Mouse (Mus musculus) hindbrain, postnatal 0 days (tissue): ENCODE measurements around the gene Sod1. TPM values are rescaled to one million over a fixed set of nuclear protein-coding genes. Genes with fewer than 3 reads are reported as not detected.
"Not testable (repeated sequence)": the region's sequence is repeated elsewhere in the genome, so short reads cannot be mapped to it uniquely, and the experiment has no call there.

Source experiments
- ATAC-seq: fragments of 200-750 bp; cut with Nextera tagmentation; 2 replicates; pipeline ENCODE4 v1.8.0; 2017; ENCODE audit warnings: mild to moderate bottlenecking, moderate TSS enrichment, moderate library complexity
- DNase-seq: peaks from one replicate; pipeline ENCODE4 v3.0.0-alpha.2; 2015; ENCODE audit warnings: low spot score
- H3K27ac ChIP-seq: fragments of 300-500 bp; sonication (generic); 2 replicates; pipeline ENCODE4 v1.5.1; 2014; ENCODE audit warnings: mild to moderate bottlenecking
- H3K27me3 ChIP-seq: fragments of 300-500 bp; sonication (generic); 2 replicates; pipeline ENCODE4 v1.6.1; 2014; ENCODE audit warnings: low read length, mixed read lengths; ENCODE audit not compliant: insufficient read depth
- H3K36me3 ChIP-seq: fragments of 300-500 bp; sonication (generic); 2 replicates; pipeline ENCODE4 v1.6.1; 2014; ENCODE audit warnings: low read length, mixed read lengths; ENCODE audit not compliant: insufficient read depth
- H3K4me1 ChIP-seq: fragments of 300-500 bp; sonication (generic); 2 replicates; pipeline ENCODE4 v1.6.1; 2014; ENCODE audit warnings: antibody characterized with exemption, low read length, mixed read lengths; ENCODE audit not compliant: insufficient read depth
- H3K4me2 ChIP-seq: fragments of 300-500 bp; sonication (generic); 2 replicates; pipeline ENCODE4 v1.6.1; 2014; ENCODE audit warnings: low read depth, mild to moderate bottlenecking, low read length, moderate library complexity, mixed read lengths
- H3K4me3 ChIP-seq: fragments of 300-500 bp; sonication (generic); 2 replicates; pipeline ENCODE4 v1.5.1; 2014; ENCODE audit warnings: low read length
- H3K9ac ChIP-seq: fragments of 300-500 bp; sonication (generic); replicated peaks from 2 replicates; pipeline ENCODE4 v1.6.1; 2014; ENCODE audit warnings: mild to moderate bottlenecking, low read length, moderate library complexity, mixed read lengths
- H3K9me3 ChIP-seq: fragments of 300-500 bp; sonication (generic); 2 replicates; pipeline ENCODE4 v1.6.1; 2016; ENCODE audit warnings: low read length, mixed read lengths
- CTCF ChIP-seq: IDR thresholded peaks from 2 replicates; pipeline ENCODE4 v1.5.1; 2016; ENCODE audit warnings: antibody characterized with exemption, control low read depth, low read depth
- WGBS: fragments of 180-500 bp; shearing (Covaris S2); extraction: QIAGEN DNeasy Blood & Tissue Kit; methylation state at CpG from one replicate; pipeline ENCODE4 v1.1.7; 2014; 5-methylcytosine and 5-hydroxymethylcytosine counted together
- polyA plus RNA-seq: library from polyadenylated mRNA; unstranded; fragments of >200 nt; fragmentation: Nextera tagmentation; extraction: Ambion mirVana; gene quantifications from 2 replicates; pipeline ENCODE4 v1.2.1, GENCODE M21; 2015
- total RNA-seq: library from RNA; depleted of rRNA; stranded (reverse); fragments of >200 nt; gene quantifications from 2 replicates; pipeline ENCODE4 v1.2.3, GENCODE M21; 2014

Gene Sod1
- total and polyA plus RNA-seq, 2 experiments from 2014 or later: 185 to 1,323 TPM

DNA sequence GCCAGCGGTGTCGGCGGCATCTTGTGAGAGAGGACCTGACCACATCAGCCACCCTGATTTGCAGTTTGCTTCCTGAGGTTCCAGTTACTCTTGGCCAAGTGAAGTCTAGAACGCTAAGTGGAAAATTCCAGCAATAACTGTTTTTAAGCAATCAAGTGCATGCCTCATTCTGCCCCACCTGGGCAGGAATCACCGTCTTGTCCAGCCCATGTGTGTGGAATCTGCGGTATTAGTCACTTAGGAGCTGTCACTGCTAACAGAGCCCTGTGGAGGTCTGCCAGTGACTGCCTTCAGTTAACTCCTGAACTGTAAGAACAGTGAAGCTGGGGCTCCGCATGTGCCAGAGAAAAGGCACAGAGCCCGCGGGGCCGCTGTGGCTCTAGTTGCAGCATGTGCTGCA is 9.8 kb upstream of the Sod1 start:
- Histone ChIP-seq H3K27ac (no peak overlapping the region), H3K4me2 (no peak overlapping the region), H3K9ac (no peak overlapping the region), H3K27me3 (no peaks in the 10 kb centered on the region), H3K36me3 (no peaks in the 10 kb centered on the region), H3K4me3 (no peak overlapping the region), H3K9me3 (no peaks in the 10 kb centered on the region), H3K4me1 (no peaks in the 10 kb centered on the region)
- no peak for ATAC-seq
- DNase-seq: no peak
- 79% methylated on average over 10 of the region's 10 CpGs for WGBS
- no peak for TF ChIP-seq CTCF

- no peaks in the 10 kb centered on the region for H3K9me3 ChIP-seq
- no peak for TF ChIP-seq CTCF
- ATAC-seq (no peak), DNase-seq (no peak)
- H3K27ac ChIP-seq: no peak overlapping the region
- H3K4me3 ChIP-seq: no peak overlapping the region
- H3K4me2 ChIP-seq: no peak overlapping the region
- H3K27me3 ChIP-seq: no peaks in the 10 kb centered on the region
- no peak overlapping the region for H3K9ac ChIP-seq
- H3K36me3 ChIP-seq: no peaks in the 10 kb centered on the region
- H3K4me1 ChIP-seq: no peaks in the 10 kb centered on the region
- WGBS: 89% methylated on average over 8 of the region's 8 CpGs
Measured at GRCm38 (mm10) chr16:90211767-90212166, 8.8 kb upstream of the Sod1 start.

DNA sequence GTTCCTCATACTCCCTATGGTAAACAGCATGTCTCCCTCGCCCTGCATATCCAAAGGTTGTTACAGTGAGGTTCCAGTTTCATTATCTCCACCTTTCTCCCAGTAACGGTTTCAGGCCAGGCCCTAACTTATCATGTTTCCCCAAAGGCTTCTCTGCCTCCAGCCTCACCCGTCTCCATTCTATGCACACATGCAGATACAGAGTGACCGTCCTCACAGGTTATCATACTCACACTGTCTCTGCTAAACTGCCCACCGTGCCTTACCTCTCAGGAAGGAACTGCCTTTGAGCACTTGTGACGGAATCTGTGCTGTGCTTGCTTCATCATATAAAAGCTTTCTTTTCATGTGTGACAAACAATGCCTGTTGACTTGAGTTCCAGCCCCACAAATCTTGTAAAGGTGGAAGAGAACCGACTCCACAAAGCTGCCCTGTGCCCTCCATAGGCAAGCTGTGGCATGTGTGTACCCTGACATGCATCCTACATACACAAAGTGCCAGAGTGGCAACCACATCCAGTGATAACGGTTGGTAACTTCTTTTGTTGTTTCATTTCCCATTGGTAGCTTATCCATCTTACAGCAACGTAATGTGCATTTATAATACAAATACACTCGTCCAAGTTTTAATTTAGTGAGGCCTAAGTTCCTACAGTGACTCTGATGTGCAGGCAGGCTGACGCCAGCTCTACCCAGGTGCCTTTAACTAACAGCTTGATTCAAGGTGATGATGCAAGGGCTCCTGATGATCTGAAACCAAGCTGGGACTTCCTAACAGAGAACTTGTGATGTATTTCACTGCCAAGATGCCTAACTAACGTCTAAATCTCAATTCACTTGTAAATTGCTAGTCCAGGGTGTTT is 6.8 kb upstream of the Sod1 start:
- Histone ChIP-seq H3K36me3 (no peaks in the 10 kb centered on the region), H3K9ac (no peak overlapping the region), H3K4me2 (no peak overlapping the region), H3K4me3 (no peak overlapping the region), H3K27ac (no peak overlapping the region), H3K4me1 (no peaks in the 10 kb centered on the region), H3K27me3 (no peaks in the 10 kb centered on the region), H3K9me3 (no peaks in the 10 kb centered on the region)
- DNase-seq: no peak
- 81% methylated on average over 12 of the region's 12 CpGs for WGBS
- TF ChIP-seq CTCF: no peak
- no peak for ATAC-seq

DNA sequence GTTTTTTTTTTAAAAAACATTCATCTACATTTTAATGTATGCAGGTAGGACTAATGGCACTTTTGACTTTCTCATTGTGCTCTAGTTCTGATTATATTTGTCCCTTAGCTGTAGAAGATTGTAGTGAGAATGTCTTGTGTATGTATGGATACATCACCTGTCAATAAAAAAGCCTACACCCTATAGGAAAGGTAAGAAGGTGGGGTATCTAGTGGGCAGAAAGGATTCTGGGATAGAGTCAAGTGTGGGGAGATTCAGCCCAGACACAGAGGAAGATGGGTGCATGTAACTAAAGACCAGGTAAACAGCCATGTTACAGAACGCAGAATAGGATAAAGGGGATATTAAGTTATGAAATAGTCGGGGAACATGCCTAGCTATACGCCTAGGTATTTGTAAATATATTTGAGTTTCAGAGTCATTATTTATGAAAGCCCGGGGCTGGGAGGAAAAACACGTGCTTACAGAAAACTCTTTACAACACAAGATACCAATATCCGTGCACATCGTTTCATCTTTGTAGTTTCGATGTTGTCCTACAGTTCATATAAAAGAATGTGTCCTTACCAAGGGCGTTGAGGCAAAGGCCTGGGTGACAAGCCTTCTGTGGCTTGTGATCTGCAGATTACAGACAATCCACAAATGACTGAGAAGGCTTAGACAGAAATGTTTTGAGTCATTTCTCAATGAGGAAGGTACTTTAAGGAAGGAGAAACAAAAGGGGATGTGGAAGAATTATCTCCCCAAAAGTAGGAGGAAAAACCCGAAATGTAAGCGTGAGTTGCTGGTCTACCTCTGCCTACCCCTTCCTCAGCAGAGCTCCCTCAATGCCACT is 5.6 kb upstream of the Sod1 start:
- Histone ChIP-seq H3K9ac (no peak overlapping the region), H3K36me3 (no peaks in the 10 kb centered on the region), H3K4me2 (no peak overlapping the region), H3K27me3 (no peaks in the 10 kb centered on the region), H3K4me3 (no peak overlapping the region), H3K27ac (no peak overlapping the region), H3K9me3 (no peaks in the 10 kb centered on the region), H3K4me1 (no peaks in the 10 kb centered on the region)
- WGBS: 94% methylated on average over 11 of the region's 11 CpGs
- DNase-seq (no peak), ATAC-seq (no peak)
- TF ChIP-seq CTCF: no peak

GRCm38 (mm10) chr16:90215879-90216278 is 4.7 kb upstream of the Sod1 start:
- H3K4me3 ChIP-seq, DNase-seq, H3K4me1 ChIP-seq, H3K9me3 ChIP-seq, H3K4me2 ChIP-seq, H3K27ac ChIP-seq, H3K36me3 ChIP-seq, ATAC-seq, H3K27me3 ChIP-seq, H3K9ac ChIP-seq: not testable (repeated sequence)
- 87% methylated on average over 5 of the region's 5 CpGs for WGBS

DNA sequence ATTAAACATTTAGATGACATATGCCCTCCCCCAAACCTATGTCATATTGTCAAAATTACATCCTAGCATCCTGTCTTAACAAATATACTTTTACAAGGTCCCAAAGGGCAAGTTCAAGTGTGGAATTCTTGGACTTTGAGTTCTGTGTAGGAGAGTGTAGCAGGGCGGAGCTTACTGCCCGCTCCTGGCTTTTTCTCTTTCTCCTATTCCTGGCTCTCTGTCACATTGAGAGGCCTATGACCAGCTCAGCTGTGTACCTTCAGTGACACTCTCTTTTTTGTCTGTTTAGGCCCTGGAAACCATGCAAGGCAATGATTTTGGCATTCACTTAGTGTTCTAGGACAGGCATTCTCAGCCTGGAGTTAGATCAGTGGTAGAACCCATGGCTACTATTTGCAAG is 4.1 kb upstream of the Sod1 start:
- ATAC-seq: no peak

More for the DNA sequence above, 4.1 kb upstream of the Sod1 start:
- no peaks in the 10 kb centered on the region for H3K36me3 ChIP-seq
- H3K27ac ChIP-seq: no peak overlapping the region
- no peaks in the 10 kb centered on the region for H3K9me3 ChIP-seq
- no peaks in the 10 kb centered on the region for H3K27me3 ChIP-seq
- H3K9ac ChIP-seq: no peak overlapping the region
- no peak for TF ChIP-seq CTCF
- 95% methylated on average over 2 of the region's 2 CpGs for WGBS
- H3K4me2 ChIP-seq: no peak overlapping the region
- no peak for DNase-seq
- H3K4me3 ChIP-seq: no peak overlapping the region
- H3K4me1 ChIP-seq: no peaks in the 10 kb centered on the region
